Mouse (Mus musculus) limb, embryonic 13.5 days (tissue): ENCODE measurements around the gene Scap. TPM values are rescaled to one million over a fixed set of nuclear protein-coding genes. Genes with fewer than 3 reads are reported as not detected.

Source experiments
- ATAC-seq: fragments of 200-750 bp; cut with Nextera tagmentation; 2 replicates; pipeline ENCODE4 v1.8.0; 2017; ENCODE audit warnings: low read depth, moderate number of reproducible peaks, moderate TSS enrichment; ENCODE audit not compliant: low FRiP score
- H3K27ac ChIP-seq: fragments of 300-500 bp; sonication (generic); 2 replicates; pipeline ENCODE4 v1.5.1; 2015; ENCODE audit warnings: inconsistent platforms, mild to moderate bottlenecking, moderate library complexity
- H3K27me3 ChIP-seq: fragments of 300-500 bp; sonication (generic); 2 replicates; pipeline ENCODE4 v1.6.1; 2015; ENCODE audit warnings: mild to moderate bottlenecking, inconsistent platforms
- H3K36me3 ChIP-seq: fragments of 300-500 bp; sonication (generic); 2 replicates; pipeline ENCODE4 v1.6.1; 2015; ENCODE audit warnings: inconsistent platforms, mild to moderate bottlenecking, moderate library complexity
- H3K4me1 ChIP-seq: fragments of 300-500 bp; sonication (generic); 2 replicates; pipeline ENCODE4 v1.6.1; 2015; ENCODE audit warnings: inconsistent platforms
- H3K4me2 ChIP-seq: fragments of 300-500 bp; sonication (generic); replicated peaks from 2 replicates; pipeline ENCODE4 v1.6.1; 2015; ENCODE audit warnings: inconsistent platforms, mild to moderate bottlenecking, moderate library complexity
- H3K4me3 ChIP-seq: fragments of 300-500 bp; sonication (generic); 2 replicates; pipeline ENCODE4 v1.5.1; 2015; ENCODE audit warnings: moderate library complexity, mild to moderate bottlenecking, inconsistent platforms
- H3K9ac ChIP-seq: fragments of 300-500 bp; sonication (generic); 2 replicates; pipeline ENCODE4 v1.6.1; 2015; ENCODE audit warnings: mild to moderate bottlenecking, inconsistent platforms
- H3K9me3 ChIP-seq: fragments of 300-500 bp; sonication (generic); 2 replicates; pipeline ENCODE4 v1.6.1; 2016; ENCODE audit warnings: inconsistent platforms
- WGBS: fragments of 180-500 bp; shearing (Covaris S2); methylation state at CpG from one replicate; pipeline ENCODE4 v1.1.7; 2015; 5-methylcytosine and 5-hydroxymethylcytosine counted together
- polyA plus RNA-seq: library from polyadenylated mRNA; unstranded; fragments of >200 nt; fragmentation: Nextera tagmentation; extraction: Ambion mirVana; gene quantifications from 2 replicates; pipeline ENCODE4 v1.2.1, GENCODE M21; 2015

Scap gene
- polyA plus RNA-seq, 1 experiment from 2014 or later: 40.2 TPM

DNA sequence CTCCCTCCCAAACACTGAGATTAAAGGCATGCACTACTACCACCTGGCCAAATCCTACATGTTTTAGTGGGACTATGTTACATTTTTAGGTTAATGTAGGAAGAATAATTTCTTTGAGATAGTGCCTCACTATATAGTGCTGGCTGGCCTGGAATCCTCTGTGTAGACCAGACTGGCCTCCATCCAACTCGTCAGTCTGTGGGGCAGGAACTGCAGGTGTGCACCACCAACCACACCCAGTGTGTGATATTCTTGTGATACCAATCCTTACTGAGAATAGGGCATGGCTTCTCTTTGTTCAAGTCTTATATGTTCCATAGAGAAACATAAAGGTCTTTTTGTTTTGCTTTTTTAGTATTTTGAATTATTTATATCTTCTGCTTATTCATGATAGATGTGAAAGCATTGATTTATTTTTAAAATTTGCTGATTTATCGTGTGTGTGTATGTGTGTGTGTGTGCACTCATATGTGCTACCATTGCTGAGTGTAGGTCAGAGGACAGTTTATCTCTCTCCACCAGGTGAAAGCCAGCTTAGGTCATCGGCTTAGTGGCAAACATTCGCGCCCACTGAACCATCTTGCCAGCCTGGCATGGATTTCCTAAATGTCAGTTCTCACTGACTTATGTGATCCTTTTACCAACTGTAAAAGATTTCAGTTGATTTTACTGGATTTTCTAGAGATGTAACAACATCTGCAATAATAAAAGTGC, 7.1 kb downstream of the Scap start:
- Histone ChIP-seq H3K27ac (no peak overlapping the region), H3K36me3 (no peaks in the 10 kb centered on the region), H3K4me3 (no peak overlapping the region), H3K4me1 (peaks cover 6% of the 10 kb centered on the region), H3K9ac (no peak overlapping the region), H3K9me3 (no peaks in the 10 kb centered on the region), H3K4me2 (no peak overlapping the region), H3K27me3 (no peaks in the 10 kb centered on the region)
- ATAC-seq: no peak
- 89% methylated on average over 5 of the region's 5 CpGs for WGBS

DNA sequence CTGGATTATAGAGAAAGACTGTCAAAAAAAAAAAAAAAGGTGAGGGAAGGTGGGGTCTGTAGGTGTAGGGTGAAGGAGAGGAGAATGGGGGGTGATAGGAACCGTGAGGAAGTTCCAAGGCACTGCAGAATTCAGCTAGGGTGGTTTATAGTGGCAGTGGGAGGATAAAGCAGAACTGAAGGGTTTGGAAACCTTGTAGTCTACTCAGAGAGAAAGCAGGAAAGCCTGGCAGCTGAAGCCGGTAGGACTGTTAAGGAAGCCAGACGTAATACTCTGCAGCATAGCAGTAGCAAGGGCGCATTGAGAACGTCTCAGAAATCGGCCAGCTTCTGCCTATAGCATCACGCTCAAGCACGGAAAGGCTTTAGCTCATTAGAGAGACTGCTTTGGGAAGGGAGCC, 8.9 kb downstream of the Scap start:
- H3K9ac ChIP-seq: no peak overlapping the region
- 70% methylated on average over 8 of the region's 8 CpGs for WGBS
- no peaks in the 10 kb centered on the region for H3K27me3 ChIP-seq
- no peak overlapping the region for H3K4me3 ChIP-seq
- H3K9me3 ChIP-seq: no peaks in the 10 kb centered on the region
- H3K4me2 ChIP-seq: no peak overlapping the region
- H3K36me3 ChIP-seq: no peaks in the 10 kb centered on the region
- H3K4me1 ChIP-seq: peaks cover 14% of the 10 kb centered on the region
- no peak for ATAC-seq
- no peak overlapping the region for H3K27ac ChIP-seq

DNA sequence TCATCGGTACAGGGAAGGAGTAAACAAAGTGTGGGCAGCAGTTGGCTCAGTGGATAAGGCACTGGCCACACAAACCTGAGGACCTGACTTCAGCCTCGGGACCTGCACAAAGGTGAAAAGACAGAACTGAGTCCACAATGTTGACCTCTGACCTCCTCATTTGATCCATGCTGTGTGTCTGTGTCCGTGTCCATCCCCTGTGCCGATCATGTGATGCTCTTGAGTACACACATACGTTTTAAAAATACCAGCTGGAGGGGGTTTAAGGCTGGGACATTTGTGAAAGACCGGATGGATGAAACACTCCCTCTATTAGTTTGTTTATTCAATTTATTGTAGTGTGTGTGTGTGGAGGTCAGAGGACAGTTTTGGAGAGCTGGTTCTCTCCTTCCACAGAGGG, 10.7 kb downstream of the Scap start:
- H3K4me1 ChIP-seq: peaks cover 11% of the 10 kb centered on the region
- H3K9me3 ChIP-seq: no peaks in the 10 kb centered on the region
- no peaks in the 10 kb centered on the region for H3K36me3 ChIP-seq
- 60% methylated on average over 6 of the region's 6 CpGs for WGBS
- ATAC-seq: no peak
- H3K4me2 ChIP-seq: no peak overlapping the region
- H3K27me3 ChIP-seq: no peaks in the 10 kb centered on the region
- H3K9ac ChIP-seq: no peak overlapping the region
- H3K4me3 ChIP-seq: no peak overlapping the region
- no peak overlapping the region for H3K27ac ChIP-seq

DNA sequence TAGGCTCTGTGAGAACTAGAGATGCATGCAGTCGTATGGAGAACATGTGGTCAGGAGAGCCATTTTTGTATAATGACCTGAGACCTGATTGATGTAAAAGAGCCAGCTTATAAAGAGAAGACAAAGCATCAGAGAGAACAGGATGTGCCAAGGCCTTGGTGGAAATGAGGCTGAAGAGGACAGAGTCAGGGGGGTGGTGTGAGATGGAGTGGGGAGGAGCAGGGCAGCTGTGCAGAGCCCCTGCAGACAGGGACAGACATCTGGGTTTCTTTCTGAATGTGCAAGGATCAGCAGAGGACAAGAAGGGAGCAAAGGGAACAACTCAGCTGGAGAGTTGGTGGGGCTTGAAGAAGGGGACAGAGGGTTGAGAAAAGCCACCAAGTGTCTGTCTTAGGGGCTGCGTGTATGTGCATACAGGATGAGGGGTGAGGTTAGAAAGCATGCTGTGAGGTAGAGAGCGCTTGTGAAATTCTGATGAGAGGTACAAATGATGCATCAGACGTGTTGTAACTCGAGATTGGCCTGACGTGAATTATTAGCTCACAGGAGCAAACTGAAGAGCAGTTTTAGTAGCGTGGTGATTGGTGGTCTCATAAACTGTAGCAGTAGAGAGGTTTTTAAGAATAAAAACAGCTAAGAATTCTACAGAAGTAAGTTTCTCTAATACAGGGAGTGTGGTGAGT, 12.1 kb downstream of the Scap start:
- Histone ChIP-seq H3K4me2 (no peak overlapping the region), H3K9me3 (no peaks in the 10 kb centered on the region), H3K4me1 (peaks cover 10% of the 10 kb centered on the region), H3K36me3 (no peaks in the 10 kb centered on the region), H3K27me3 (no peaks in the 10 kb centered on the region), H3K9ac (no peak overlapping the region), H3K27ac (no peak overlapping the region), H3K4me3 (no peak overlapping the region)
- WGBS: 26% methylated on average over 7 of the region's 7 CpGs
- no peak for ATAC-seq

DNA sequence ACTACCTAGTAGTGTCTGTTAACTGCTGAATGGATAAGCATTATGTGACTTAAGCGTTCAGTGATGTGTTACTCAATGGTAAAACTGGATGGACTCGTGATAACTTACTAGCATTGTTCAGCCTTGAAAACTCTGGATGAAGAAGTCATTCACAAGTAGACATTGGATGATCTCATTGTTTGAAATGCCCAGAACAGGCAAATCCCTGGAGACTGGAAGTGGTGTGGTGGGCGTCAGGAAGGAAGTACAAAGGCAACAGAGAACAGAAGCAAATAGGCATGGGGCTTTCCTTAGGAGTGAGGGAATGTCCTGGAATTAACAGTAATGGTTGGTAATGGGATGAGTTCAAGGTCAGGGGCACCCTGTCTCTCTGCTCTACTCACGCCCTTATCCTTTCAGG, 15.8 kb downstream of the Scap start:
- Histone ChIP-seq H3K4me2 (no peak overlapping the region), H3K4me1 (peaks cover 10% of the 10 kb centered on the region), H3K9me3 (no peaks in the 10 kb centered on the region), H3K9ac (no peak overlapping the region), H3K4me3 (no peak overlapping the region), H3K27ac (no peak overlapping the region), H3K36me3 (peaks cover 2% of the 10 kb centered on the region; the same call in 1 of the 2 replicates), H3K27me3 (no peaks in the 10 kb centered on the region)
- ATAC-seq: no peak
- 81% methylated on average over 4 of the region's 4 CpGs for WGBS

DNA sequence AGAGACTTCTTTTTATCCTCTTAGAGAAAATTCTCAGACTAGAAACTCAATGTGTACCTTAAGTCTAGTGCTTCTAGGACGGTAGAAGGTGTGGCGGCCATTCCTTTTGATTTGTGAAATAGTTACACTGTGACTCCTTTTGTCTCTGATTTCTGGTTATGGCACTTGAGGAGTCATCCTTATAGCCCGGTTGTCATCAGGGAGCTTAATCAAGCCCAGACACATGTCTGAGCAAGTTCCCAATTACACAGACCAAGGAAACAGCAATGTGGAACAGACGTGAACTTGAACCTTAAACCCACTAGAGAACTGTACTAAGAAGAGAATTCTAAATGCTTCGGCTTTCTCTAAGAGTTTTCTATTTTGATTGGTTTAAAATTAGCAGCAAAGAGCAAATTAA, 17.1 kb downstream of the Scap start:
- H3K9ac ChIP-seq: no peak overlapping the region
- H3K4me1 ChIP-seq: peaks cover 8% of the 10 kb centered on the region
- no peak overlapping the region for H3K4me3 ChIP-seq
- peaks cover 8% of the 10 kb centered on the region; the same call in 1 of the 2 replicates for H3K36me3 ChIP-seq
- H3K27ac ChIP-seq: no peak overlapping the region
- no peaks in the 10 kb centered on the region for H3K27me3 ChIP-seq
- no peak for ATAC-seq
- no peaks in the 10 kb centered on the region for H3K9me3 ChIP-seq
- no peak overlapping the region for H3K4me2 ChIP-seq
- WGBS: 69% methylated on average over 5 of the region's 5 CpGs

- H3K9me3 ChIP-seq: no peaks in the 10 kb centered on the region
- no peak overlapping the region for H3K27ac ChIP-seq
- H3K36me3 ChIP-seq: peaks cover 8% of the 10 kb centered on the region; the same call in 1 of the 2 replicates
- H3K4me3 ChIP-seq: no peak overlapping the region
- no peak for ATAC-seq
- peaks cover 4% of the 10 kb centered on the region; the same call in 1 of the 2 replicates for H3K4me1 ChIP-seq
- WGBS: 82% methylated on average over 5 of the region's 5 CpGs
- no peak overlapping the region for H3K4me2 ChIP-seq
- H3K27me3 ChIP-seq: no peaks in the 10 kb centered on the region
- no peak overlapping the region for H3K9ac ChIP-seq
These were observed 17.5 kb downstream of the Scap start for GRCm38 (mm10) chr9:110350612-110351011.

DNA sequence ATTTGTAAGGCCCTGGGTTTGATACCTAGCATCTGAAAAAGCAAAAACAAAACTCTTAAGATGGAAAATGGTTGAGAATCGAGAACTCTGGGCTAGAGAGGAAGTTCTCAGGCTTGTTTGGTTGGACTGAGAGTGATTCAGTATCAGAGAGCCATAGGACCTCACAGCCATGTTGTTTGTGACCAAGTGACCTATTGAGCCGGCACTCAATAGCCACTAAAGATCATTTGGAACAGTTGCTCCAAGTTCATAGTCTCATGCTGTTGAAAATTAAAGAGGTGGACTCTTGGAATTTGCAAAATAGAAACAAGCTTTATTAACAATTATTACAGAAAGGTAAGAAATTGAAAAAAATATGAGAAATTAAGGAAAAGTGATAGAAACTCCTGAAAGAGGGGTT, 18.3 kb downstream of the Scap start:
- Histone ChIP-seq H3K9ac (no peak overlapping the region), H3K36me3 (peaks cover 8% of the 10 kb centered on the region; the same call in 1 of the 2 replicates), H3K27ac (no peak overlapping the region), H3K4me2 (no peak overlapping the region), H3K27me3 (no peaks in the 10 kb centered on the region), H3K4me3 (no peak overlapping the region), H3K4me1 (no peaks in the 10 kb centered on the region), H3K9me3 (no peaks in the 10 kb centered on the region)
- ATAC-seq: no peak
- WGBS: 89% methylated on average over 2 of the region's 2 CpGs

- no peak overlapping the region for H3K9ac ChIP-seq
- no peaks in the 10 kb centered on the region for H3K9me3 ChIP-seq
- WGBS: 83% methylated on average over 8 of the region's 8 CpGs
- H3K4me1 ChIP-seq: no peaks in the 10 kb centered on the region
- H3K36me3 ChIP-seq: peaks cover 8% of the 10 kb centered on the region; the same call in 1 of the 2 replicates
- ATAC-seq: no peak
- H3K4me2 ChIP-seq: no peak overlapping the region
- no peak overlapping the region for H3K27ac ChIP-seq
- no peak overlapping the region for H3K4me3 ChIP-seq
- no peaks in the 10 kb centered on the region for H3K27me3 ChIP-seq
These were observed 19.0 kb downstream of the Scap start for GRCm38 (mm10) chr9:110351932-110352632.

- Histone ChIP-seq H3K4me2 (no peak overlapping the region), H3K4me3 (no peak overlapping the region), H3K9ac (no peak overlapping the region), H3K4me1 (no peaks in the 10 kb centered on the region), H3K36me3 (peaks cover 29% of the 10 kb centered on the region), H3K27ac (no peak overlapping the region), H3K9me3 (no peaks in the 10 kb centered on the region), H3K27me3 (no peaks in the 10 kb centered on the region)
- 70% methylated on average over 2 of the region's 2 CpGs for WGBS
- no peak for ATAC-seq
These were observed 25.3 kb downstream of the Scap start for GRCm38 (mm10) chr9:110358341-110358740.

DNA sequence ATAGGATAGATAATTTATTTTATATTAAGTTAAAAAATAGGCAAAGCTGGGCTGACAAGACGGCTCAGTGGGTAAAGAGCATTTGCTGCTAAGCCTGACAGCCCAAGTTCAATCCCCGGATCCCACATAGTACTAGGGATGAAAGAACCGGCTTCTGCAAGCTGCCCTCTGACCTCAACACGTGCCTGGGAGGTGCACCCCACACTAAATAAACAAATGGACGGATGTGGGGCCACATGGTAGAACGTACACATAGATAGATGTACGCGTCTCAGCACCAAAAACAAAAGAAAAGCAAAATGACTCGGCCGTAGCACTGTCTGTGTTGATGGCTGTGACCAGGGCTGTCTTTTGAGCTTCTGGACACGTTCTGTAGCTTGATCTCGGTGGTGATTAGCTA, 28.2 kb downstream of the Scap start:
- WGBS: 80% methylated on average over 12 of the region's 12 CpGs
- H3K9me3 ChIP-seq: no peaks in the 10 kb centered on the region

DNA sequence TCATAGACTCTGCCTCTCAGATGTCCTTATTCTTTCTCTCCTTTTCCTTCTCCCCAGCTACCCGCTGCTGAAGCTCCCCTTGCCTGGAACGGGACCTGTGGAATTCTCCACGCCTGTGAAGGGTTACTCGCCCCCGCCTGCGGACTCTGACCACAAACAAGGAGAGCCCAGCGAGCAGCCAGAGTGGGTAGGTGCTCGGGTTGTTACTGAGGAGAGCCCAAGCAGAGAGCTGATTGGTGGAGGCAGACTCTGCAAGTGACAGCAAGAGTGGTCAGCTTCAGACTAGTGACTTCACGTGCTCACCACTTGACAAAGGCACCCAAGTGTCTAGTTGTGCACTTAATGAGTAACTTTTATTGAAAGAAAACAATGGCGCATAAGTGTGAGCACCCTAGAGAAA, 29.2 kb downstream of the Scap start:
- no peak overlapping the region for H3K9ac ChIP-seq
- H3K4me3 ChIP-seq: no peak overlapping the region
- H3K4me2 ChIP-seq: no peak overlapping the region
- H3K4me1 ChIP-seq: no peaks in the 10 kb centered on the region
- H3K27me3 ChIP-seq: no peaks in the 10 kb centered on the region
- no peak overlapping the region for H3K27ac ChIP-seq
- H3K36me3 ChIP-seq: peaks cover 45% of the 10 kb centered on the region
- ATAC-seq: no peak
- 83% methylated on average over 10 of the region's 10 CpGs for WGBS
- H3K9me3 ChIP-seq: no peaks in the 10 kb centered on the region

More for the DNA sequence above, 28.2 kb downstream of the Scap start:
- Histone ChIP-seq H3K4me3 (no peak overlapping the region), H3K27me3 (no peaks in the 10 kb centered on the region), H3K4me1 (no peaks in the 10 kb centered on the region), H3K27ac (no peak overlapping the region), H3K4me2 (no peak overlapping the region), H3K36me3 (peaks cover 41% of the 10 kb centered on the region), H3K9ac (no peak overlapping the region)
- no peak for ATAC-seq
